ENCODE assay signal across 29 mouse cellular contexts in the genomic region with DNA sequence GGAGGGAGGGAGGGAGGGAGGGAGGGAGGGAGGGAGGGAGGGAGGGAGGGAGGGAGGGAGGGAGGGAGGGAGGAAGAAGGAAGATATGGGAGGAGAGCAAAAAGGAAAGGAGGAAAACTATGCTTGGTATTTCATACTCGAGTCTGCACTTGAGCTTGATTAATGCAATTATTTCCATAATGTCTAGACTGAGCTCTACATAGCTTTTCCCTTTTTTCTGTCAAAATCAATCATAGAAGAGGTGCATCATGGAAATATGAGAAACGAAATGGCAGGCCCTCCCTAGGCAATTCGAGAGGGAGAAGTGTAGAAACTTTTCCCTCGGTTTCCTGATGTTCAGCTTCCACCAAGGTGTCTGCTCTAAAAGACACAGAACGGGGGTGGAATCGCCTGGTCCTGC.
A peak's percentile ranks its signal among the peaks of the same experiment; 100 is the strongest.
DNase-seq lines count a peak whose midpoint lies in the region; ATAC-seq lines count a peak whose summit lies in the region.
"Had no signal": no experiment of that assay in that cellular context is flagged by ENCODE, and none has a peak within 500 bp of the region (broad histone marks: within the 10 kb centered on the region; RNA-seq: fewer than 3 reads in every experiment).

No protein-coding gene starts in this region.

- no peaks in the 10 kb centered on the region for H3K36me3 ChIP-seq in limb, embryonic 12.5 days
- H3K36me3 ChIP-seq in limb, embryonic 10.5 days, result no peaks in the 10 kb centered on the region
- no peaks in the 10 kb centered on the region for H3K36me3 ChIP-seq in embryonic facial prominence, embryonic 12.5 days
- H3K36me3 ChIP-seq: forebrain, embryonic 12.5 days; G1E; heart, embryonic 10.5 days; heart, embryonic 13.5 days had no signal

- H3K4me2 ChIP-seq in limb, embryonic 12.5 days, result no peak overlapping the region
- no peak overlapping the region for H3K4me2 ChIP-seq in embryonic facial prominence, embryonic 12.5 days (replicated peaks)
- H3K4me2 ChIP-seq: forebrain, embryonic 12.5 days; heart, embryonic 13.5 days; hindbrain, embryonic 14.5 days had no signal

- no peaks in the 10 kb centered on the region for H3K4me1 ChIP-seq in limb, embryonic 12.5 days (replicated peaks)
- no peaks in the 10 kb centered on the region for H3K4me1 ChIP-seq in limb, embryonic 10.5 days
- peaks cover 7% of the 10 kb centered on the region; the same call in 1 of the 2 replicates for H3K4me1 ChIP-seq in embryonic facial prominence, embryonic 12.5 days
- H3K4me1 ChIP-seq: forebrain, embryonic 12.5 days; heart, embryonic 10.5 days; heart, embryonic 13.5 days had no signal

- no peak overlapping the region for H3K9ac ChIP-seq in limb, embryonic 12.5 days (replicated peaks)
- H3K9ac ChIP-seq in embryonic facial prominence, embryonic 12.5 days, result no peak overlapping the region
- H3K9ac ChIP-seq: forebrain, embryonic 12.5 days; heart, embryonic 13.5 days; hindbrain, embryonic 14.5 days had no signal

- 0 out of 2 replicates have a peak overlapping the region, but pooled peaks have one; percentile 17 for H3K27ac ChIP-seq in limb, embryonic 12.5 days
- H3K27ac ChIP-seq in limb, embryonic 10.5 days, result no peak overlapping the region
- H3K27ac ChIP-seq in embryonic facial prominence, embryonic 12.5 days, result peak overlapping the region; percentile 57; the same call in 1 of the 2 replicates
- H3K27ac ChIP-seq: forebrain, embryonic 12.5 days; heart, adult 2 months; heart, embryonic 10.5 days; heart, embryonic 13.5 days; hindbrain, embryonic 14.5 days; hindbrain, postnatal 0 days had no signal

- H3K4me3 ChIP-seq in limb, embryonic 12.5 days (replicated peaks), result no peak overlapping the region
- H3K4me3 ChIP-seq in limb, embryonic 10.5 days, result no peak overlapping the region
- H3K4me3 ChIP-seq in embryonic facial prominence, embryonic 12.5 days, result no peak overlapping the region
- H3K4me3 ChIP-seq: erythroblast, embryonic 14.5 days; forebrain, embryonic 12.5 days; heart, adult 2 months; heart, embryonic 10.5 days; heart, embryonic 13.5 days had no signal

- no peaks in the 10 kb centered on the region for H3K27me3 ChIP-seq in limb, embryonic 12.5 days
- H3K27me3 ChIP-seq in limb, embryonic 10.5 days (ENCODE audit: low read depth, poor library complexity, severe bottlenecking), result no peaks in the 10 kb centered on the region
- H3K27me3 ChIP-seq in embryonic facial prominence, embryonic 12.5 days, result no peaks in the 10 kb centered on the region
- H3K27me3 ChIP-seq: CH12.LX; forebrain, embryonic 12.5 days; heart, embryonic 13.5 days had no signal

- DNase-seq in limb, embryonic 10.5 days (ENCODE audit: low spot score), result no peak
- DNase-seq in retina, embryonic 14.5 days (ENCODE audit: low spot score), result peak; percentile 61
- DNase-seq in kidney, postnatal 14 days, result no peak
- DNase-seq in cerebellum, adult 9-11 months, result no peak
- DNase-seq: adrenal gland, adult 2 months; adrenal gland, postnatal 14 days; B cell, adult 2 months; cerebellum, adult 11 months; cerebellum, adult 2 months; cerebellum, postnatal 10 days; cerebellum, postnatal 36 days; gastrocnemius, postnatal 10 days; gastrocnemius, postnatal 36 days; heart, adult 2 months; heart, postnatal 14 days; heart, postnatal 4 days had no signal

- WGBS in limb, embryonic 12.5 days, result 64% methylated on average over 6 of the region's 6 CpGs
- 80% methylated on average over 6 of the region's 6 CpGs for WGBS in limb, embryonic 10.5 days
- 34% methylated on average over 6 of the region's 6 CpGs for WGBS in embryonic facial prominence, embryonic 12.5 days

- H3K9me3 ChIP-seq in limb, embryonic 12.5 days, result no peaks in the 10 kb centered on the region
- no peaks in the 10 kb centered on the region for H3K9me3 ChIP-seq in limb, embryonic 10.5 days (replicated peaks)
- no peaks in the 10 kb centered on the region for H3K9me3 ChIP-seq in embryonic facial prominence, embryonic 12.5 days
- H3K9me3 ChIP-seq: forebrain, embryonic 12.5 days; G1E; heart, embryonic 10.5 days; heart, embryonic 13.5 days had no signal

- no peak for ATAC-seq in limb, embryonic 12.5 days (ENCODE audit: insufficient number of reproducible peaks, insufficient read depth, low FRiP score, low TSS enrichment, low read depth)
- ATAC-seq in embryonic facial prominence, embryonic 12.5 days (ENCODE audit: insufficient number of reproducible peaks, insufficient read depth, low FRiP score, low TSS enrichment), result no peak
- ATAC-seq: forebrain, embryonic 16.5 days; hindbrain, postnatal 0 days; inflammation-experienced regulatory T-cells, adult 6 months; intestine, embryonic 16.5 days had no signal
